Mouse (Mus musculus): ENCODE measurements around the gene Alox8.

- no peak for TF ChIP-seq CTCF (IDR thresholded peaks at IDR 0.05)
- no peak for TF ChIP-seq POLR2A (IDR thresholded peaks at IDR 0.05; ENCODE audit: insufficient read depth, low read depth, low read length)
These were observed 50.1 kb downstream of the Alox8 start for GRCm38 (mm10) chr11:69147546-69147945.

All from heart, adult 2 months (tissue).